Mouse (Mus musculus) spleen, adult 2 months (tissue): ENCODE data around the gene Rpl9-ps6.

ENCODE experiments used
- CTCF ChIP-seq: fragments of 200-500 bp; IDR thresholded peaks from 2 replicates; pipeline ENCODE4 v1.5.1; 2011; ENCODE audit warnings: mild to moderate bottlenecking, inconsistent platforms; ENCODE audit not compliant: insufficient read depth, insufficient read length, insufficient replicate concordance; ENCODE audit errors: extremely low read depth
- POLR2A ChIP-seq: fragments of 200-500 bp; IDR thresholded peaks from 2 replicates; pipeline ENCODE4 v1.6.1; 2011; ENCODE audit warnings: low read depth, low read length, inconsistent platforms

DNA sequence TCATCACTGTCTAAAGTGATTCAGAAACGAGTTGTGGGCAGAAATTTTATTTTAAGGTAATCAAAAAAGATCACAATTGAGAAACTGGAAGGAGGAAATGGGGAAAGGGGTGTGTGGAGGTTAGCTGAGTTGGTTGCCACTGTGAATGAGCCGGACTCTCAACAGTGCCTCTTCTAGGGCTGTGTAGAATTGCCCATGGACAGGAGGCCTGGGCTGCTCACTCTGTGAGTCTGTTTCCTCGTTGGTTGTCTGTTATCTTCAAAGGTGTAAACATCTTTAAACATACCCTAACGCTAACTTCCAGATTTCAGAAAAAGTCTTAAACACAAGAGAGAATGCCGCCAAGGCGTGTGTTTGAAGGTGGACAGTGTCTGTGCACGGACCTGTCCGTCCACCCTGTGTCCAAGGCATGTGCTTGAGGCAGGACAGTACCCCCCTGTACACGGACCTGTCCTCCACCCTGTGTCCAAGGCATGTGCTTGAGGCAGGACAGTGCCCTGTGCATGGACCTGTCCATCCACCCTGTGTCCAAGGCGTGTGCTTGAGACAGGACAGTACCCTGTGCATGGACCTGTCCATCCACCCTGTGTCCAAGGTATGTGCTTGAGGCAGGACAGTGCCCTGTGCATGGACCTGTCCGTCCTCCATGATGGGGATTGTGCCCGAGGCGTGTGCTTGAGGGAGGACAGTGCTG lies 4.3 kb upstream of the Rpl9-ps6 start:
- TF ChIP-seq CTCF (no peak), POLR2A (no peak)
